Mouse (Mus musculus): ENCODE results near the gene Stx16. TPM values are rescaled to one million over a fixed set of nuclear protein-coding genes. Genes with fewer than 3 reads are reported as not detected.
A peak's percentile ranks its signal among the peaks of the same experiment; 100 is the strongest.

The Stx16 gene
- polyA plus RNA-seq, 1 experiment = 57.3 TPM

DNA sequence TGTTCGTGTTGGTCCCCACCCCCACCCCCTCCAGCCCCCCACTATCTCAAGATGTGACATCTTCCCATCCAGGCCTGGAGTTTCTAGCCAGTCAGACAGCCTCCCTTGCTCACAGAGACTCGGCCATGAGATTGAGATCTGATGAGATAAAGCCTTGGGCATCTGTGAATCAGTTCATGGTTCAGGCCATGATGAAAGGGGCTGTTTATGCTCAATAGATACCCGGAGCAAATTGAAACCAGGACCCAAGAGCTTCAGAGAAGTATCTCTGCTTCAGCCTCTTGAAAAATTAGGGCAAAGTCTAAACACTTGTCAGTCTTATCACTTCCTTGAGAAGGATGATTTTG, 25.8 kb upstream of the Stx16 start:
- peaks cover 10% of the 10 kb centered on the region; the same call in 1 of the 2 replicates for H3K9me3 ChIP-seq (replicated peaks; ENCODE audit: control insufficient read depth, insufficient read depth, low read length, poor library complexity, severe bottlenecking)
- no peaks in the 10 kb centered on the region for H3K36me3 ChIP-seq (ENCODE audit: control insufficient read depth, insufficient read depth, low read length, poor library complexity, severe bottlenecking)
- TF ChIP-seq CTCF (IDR thresholded peaks at IDR 0.05; ENCODE audit: low read depth, low read length) = no peak
- H3K4me1 ChIP-seq (ENCODE audit: control insufficient read depth, insufficient read depth, low read length) = peaks cover 15% of the 10 kb centered on the region
- no peak overlapping the region for H3K4me3 ChIP-seq (ENCODE audit: low read depth, low read length)
- H3K9ac ChIP-seq (ENCODE audit: low read depth, poor library complexity, severe bottlenecking) = no peak overlapping the region
- H3K27me3 ChIP-seq (ENCODE audit: control insufficient read depth, insufficient read depth, low read length, poor library complexity, severe bottlenecking) = no peaks in the 10 kb centered on the region
- no peak overlapping the region for H3K27ac ChIP-seq (ENCODE audit: insufficient read depth, low read length)

DNA sequence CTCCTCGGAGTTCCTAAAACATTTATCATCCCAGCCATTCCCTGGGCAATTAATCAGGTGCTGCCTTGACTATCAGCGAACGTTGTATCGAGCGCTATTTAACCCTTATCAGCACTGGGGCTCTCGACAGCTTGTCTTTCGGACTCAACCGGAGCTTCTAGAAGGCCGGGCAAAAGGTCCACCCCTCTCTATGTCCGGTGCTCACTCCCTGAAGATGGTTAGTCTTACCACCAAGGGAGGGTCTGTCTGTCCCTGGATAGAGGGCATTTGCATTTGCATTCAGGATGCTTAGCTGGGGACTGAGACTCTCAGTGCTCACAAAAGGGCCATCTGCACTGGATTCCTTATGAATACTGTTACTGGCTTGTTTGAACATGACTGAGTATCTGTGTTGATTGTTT, 25.0 kb upstream of the Stx16 start:
- H3K27ac ChIP-seq (ENCODE audit: insufficient read depth, low read length) = no peak overlapping the region
- no peak overlapping the region for H3K9ac ChIP-seq (ENCODE audit: low read depth, poor library complexity, severe bottlenecking)
- peaks cover 10% of the 10 kb centered on the region; the same call in 1 of the 2 replicates for H3K9me3 ChIP-seq (replicated peaks; ENCODE audit: control insufficient read depth, insufficient read depth, low read length, poor library complexity, severe bottlenecking)
- H3K27me3 ChIP-seq (ENCODE audit: control insufficient read depth, insufficient read depth, low read length, poor library complexity, severe bottlenecking) = no peaks in the 10 kb centered on the region
- H3K4me1 ChIP-seq (ENCODE audit: control insufficient read depth, insufficient read depth, low read length) = peaks cover 15% of the 10 kb centered on the region
- no peak overlapping the region for H3K4me3 ChIP-seq (ENCODE audit: low read depth, low read length)
- TF ChIP-seq EP300 (IDR thresholded peaks at IDR 0.05; ENCODE audit: insufficient read depth, low read depth, low read length) (peak; percentile 86), POLR2A (IDR thresholded peaks at IDR 0.05; ENCODE audit: insufficient read depth, low read length) (no peak)
- H3K36me3 ChIP-seq (ENCODE audit: control insufficient read depth, insufficient read depth, low read length, poor library complexity, severe bottlenecking) = no peaks in the 10 kb centered on the region

DNA sequence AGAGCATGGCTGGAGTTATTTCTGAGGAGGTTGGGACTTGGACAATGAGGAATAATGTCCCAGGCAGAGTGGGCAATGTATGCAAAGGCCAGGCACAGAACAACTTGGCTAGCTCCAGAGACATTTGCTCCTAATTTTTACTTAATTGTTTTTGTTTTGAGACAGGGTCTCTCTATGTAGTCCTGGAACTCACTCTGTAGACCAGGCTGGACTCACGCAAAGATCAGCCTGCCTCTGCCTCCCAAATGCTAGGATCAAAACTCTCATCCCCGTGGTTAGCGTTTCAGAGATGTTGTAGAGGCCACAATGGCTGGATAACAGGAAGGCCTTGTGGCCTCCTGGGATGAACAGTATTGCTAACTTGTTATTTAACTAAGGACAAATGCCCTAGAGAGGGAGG, 21.6 kb upstream of the Stx16 start:
- Histone ChIP-seq H3K4me1 (ENCODE audit: control insufficient read depth, insufficient read depth, low read length) (peaks cover 11% of the 10 kb centered on the region), H3K9me3 (replicated peaks; ENCODE audit: control insufficient read depth, insufficient read depth, low read length, poor library complexity, severe bottlenecking) (no peaks in the 10 kb centered on the region), H3K27ac (ENCODE audit: insufficient read depth, low read length) (no peak overlapping the region), H3K36me3 (ENCODE audit: control insufficient read depth, insufficient read depth, low read length, poor library complexity, severe bottlenecking) (no peaks in the 10 kb centered on the region), H3K4me3 (ENCODE audit: low read depth, low read length) (no peak overlapping the region), H3K9ac (ENCODE audit: low read depth, poor library complexity, severe bottlenecking) (no peak overlapping the region), H3K27me3 (ENCODE audit: control insufficient read depth, insufficient read depth, low read length, poor library complexity, severe bottlenecking) (no peaks in the 10 kb centered on the region)
- TF ChIP-seq CTCF (IDR thresholded peaks at IDR 0.05; ENCODE audit: low read depth, low read length) (no peak), EP300 (IDR thresholded peaks at IDR 0.05; ENCODE audit: insufficient read depth, low read depth, low read length) (no peak), POLR2A (IDR thresholded peaks at IDR 0.05; ENCODE audit: insufficient read depth, low read length) (no peak)

DNA sequence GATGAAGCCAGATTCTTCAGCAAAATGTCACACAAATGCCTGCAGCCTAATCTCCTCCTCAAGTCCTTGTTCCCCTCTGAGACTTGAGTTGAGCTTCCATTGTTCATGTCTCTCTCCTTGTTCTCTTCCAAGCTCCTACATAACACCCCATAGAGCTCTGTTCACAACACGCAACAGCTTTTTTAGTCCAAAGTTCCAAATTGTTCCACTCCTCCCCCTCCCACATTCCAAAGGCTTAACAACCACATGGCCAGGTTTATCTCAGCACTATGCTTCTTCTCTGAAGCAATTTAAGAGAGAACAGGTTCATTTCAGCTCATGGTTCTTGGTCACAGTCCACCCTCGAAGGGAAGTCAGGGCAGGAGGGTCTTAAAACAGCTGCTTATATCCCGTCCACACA, 18.4 kb upstream of the Stx16 start:
- H3K27me3 ChIP-seq (ENCODE audit: control insufficient read depth, insufficient read depth, low read length, poor library complexity, severe bottlenecking) = no peaks in the 10 kb centered on the region
- TF ChIP-seq POLR2A (IDR thresholded peaks at IDR 0.05; ENCODE audit: insufficient read depth, low read length) (no peak), CTCF (IDR thresholded peaks at IDR 0.05; ENCODE audit: low read depth, low read length) (no peak), EP300 (IDR thresholded peaks at IDR 0.05; ENCODE audit: insufficient read depth, low read depth, low read length) (no peak)
- no peak overlapping the region for H3K4me3 ChIP-seq (ENCODE audit: low read depth, low read length)
- H3K27ac ChIP-seq (ENCODE audit: insufficient read depth, low read length) = no peak overlapping the region
- no peak overlapping the region for H3K9ac ChIP-seq (ENCODE audit: low read depth, poor library complexity, severe bottlenecking)
- H3K36me3 ChIP-seq (ENCODE audit: control insufficient read depth, insufficient read depth, low read length, poor library complexity, severe bottlenecking) = no peaks in the 10 kb centered on the region
- no peaks in the 10 kb centered on the region for H3K9me3 ChIP-seq (replicated peaks; ENCODE audit: control insufficient read depth, insufficient read depth, low read length, poor library complexity, severe bottlenecking)
- H3K4me1 ChIP-seq (ENCODE audit: control insufficient read depth, insufficient read depth, low read length) = no peaks in the 10 kb centered on the region

DNA sequence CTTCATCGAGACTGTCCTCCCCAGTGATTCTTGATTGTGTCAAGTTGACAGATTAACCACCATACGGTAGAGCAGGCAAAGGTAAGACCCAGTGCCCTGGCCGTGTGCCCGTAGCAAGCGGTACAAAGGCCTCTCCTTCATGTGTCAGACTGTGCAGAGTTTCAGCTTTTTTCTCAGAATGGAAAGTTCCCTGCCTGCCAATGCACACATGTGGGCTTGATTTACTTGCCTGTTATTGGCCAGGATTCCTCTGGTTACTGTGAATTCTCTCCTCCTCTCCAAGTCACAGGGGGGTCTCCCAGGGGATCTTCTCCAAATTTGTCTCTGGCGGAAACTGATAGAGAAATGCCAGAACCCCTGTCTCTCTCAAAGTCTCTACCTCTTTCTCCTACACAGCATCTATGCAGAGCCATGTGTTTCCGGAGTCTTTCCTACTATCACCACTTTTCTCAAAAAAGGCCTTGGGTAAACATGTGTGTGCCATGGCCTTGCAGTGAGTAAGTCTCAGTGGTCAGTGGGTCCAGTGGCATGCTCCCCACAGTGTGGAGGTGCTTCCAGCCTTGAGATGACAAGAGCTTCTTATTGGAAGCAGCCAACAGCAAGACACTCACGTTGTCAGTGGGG, 17.7 kb upstream of the Stx16 start:
- Histone ChIP-seq H3K27ac (ENCODE audit: insufficient read depth, low read length) (no peak overlapping the region), H3K9ac (ENCODE audit: low read depth, poor library complexity, severe bottlenecking) (no peak overlapping the region), H3K9me3 (replicated peaks; ENCODE audit: control insufficient read depth, insufficient read depth, low read length, poor library complexity, severe bottlenecking) (no peaks in the 10 kb centered on the region), H3K36me3 (ENCODE audit: control insufficient read depth, insufficient read depth, low read length, poor library complexity, severe bottlenecking) (no peaks in the 10 kb centered on the region), H3K4me3 (ENCODE audit: low read depth, low read length) (no peak overlapping the region), H3K4me1 (ENCODE audit: control insufficient read depth, insufficient read depth, low read length) (no peaks in the 10 kb centered on the region), H3K27me3 (ENCODE audit: control insufficient read depth, insufficient read depth, low read length, poor library complexity, severe bottlenecking) (no peaks in the 10 kb centered on the region)
- no peak for TF ChIP-seq CTCF (IDR thresholded peaks at IDR 0.05; ENCODE audit: low read depth, low read length)
- TF ChIP-seq EP300 (IDR thresholded peaks at IDR 0.05; ENCODE audit: insufficient read depth, low read depth, low read length) = no peak
- TF ChIP-seq POLR2A (IDR thresholded peaks at IDR 0.05; ENCODE audit: insufficient read depth, low read length) = no peak

DNA sequence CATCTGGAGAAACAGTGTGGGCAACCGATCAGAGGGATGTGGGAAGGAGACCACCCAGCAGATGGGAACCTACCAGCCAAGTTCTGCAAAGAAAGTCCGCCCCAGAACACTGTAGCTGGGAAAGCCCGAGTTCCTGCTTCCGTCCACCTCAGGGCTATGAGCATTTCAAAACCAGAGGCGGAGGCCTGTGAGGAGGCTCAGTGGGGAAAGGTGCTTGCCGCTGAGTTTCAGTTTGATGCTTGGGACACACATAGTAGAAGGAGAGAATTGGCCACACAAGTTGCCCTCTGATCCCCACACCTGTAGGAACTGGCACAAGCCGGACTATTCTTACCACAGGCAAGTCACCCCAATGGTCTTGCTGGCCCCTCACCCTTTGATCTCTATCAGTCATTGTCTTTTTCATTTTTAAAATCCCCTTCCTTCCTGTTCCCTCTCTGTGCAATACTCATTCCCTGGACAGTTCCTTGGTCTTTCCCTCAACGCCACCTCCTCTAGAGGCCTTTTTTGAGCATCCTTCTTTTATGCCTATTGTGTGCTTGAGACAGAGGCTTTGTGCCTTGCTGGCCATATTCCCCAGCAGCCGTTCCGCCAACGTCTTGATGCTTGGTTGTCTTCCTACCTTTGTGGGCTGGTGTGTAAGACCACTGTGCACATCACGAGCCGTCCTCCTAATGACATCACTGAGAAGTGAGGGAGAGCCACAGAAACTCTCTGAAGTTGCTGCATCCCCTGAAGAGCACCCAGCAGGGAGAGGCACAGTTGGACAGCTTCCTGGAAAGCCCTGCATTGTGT, 16.3 kb upstream of the Stx16 start:
- H3K4me3 ChIP-seq (ENCODE audit: low read depth, low read length) = no peak overlapping the region
- H3K9ac ChIP-seq (ENCODE audit: low read depth, poor library complexity, severe bottlenecking) = no peak overlapping the region
- H3K9me3 ChIP-seq (replicated peaks; ENCODE audit: control insufficient read depth, insufficient read depth, low read length, poor library complexity, severe bottlenecking) = no peaks in the 10 kb centered on the region
- H3K36me3 ChIP-seq (ENCODE audit: control insufficient read depth, insufficient read depth, low read length, poor library complexity, severe bottlenecking) = no peaks in the 10 kb centered on the region
- no peak overlapping the region for H3K27ac ChIP-seq (ENCODE audit: insufficient read depth, low read length)
- H3K4me1 ChIP-seq (ENCODE audit: control insufficient read depth, insufficient read depth, low read length) = no peaks in the 10 kb centered on the region
- H3K27me3 ChIP-seq (ENCODE audit: control insufficient read depth, insufficient read depth, low read length, poor library complexity, severe bottlenecking) = no peaks in the 10 kb centered on the region
- TF ChIP-seq CTCF (IDR thresholded peaks at IDR 0.05; ENCODE audit: low read depth, low read length) = no peak
- no peak for TF ChIP-seq EP300 (IDR thresholded peaks at IDR 0.05; ENCODE audit: insufficient read depth, low read depth, low read length)
